Mouse (Mus musculus): ENCODE results near the gene Zfp853. TPM values are rescaled to one million over a fixed set of nuclear protein-coding genes. Genes with fewer than 3 reads are reported as not detected.
A peak's percentile ranks its signal among the peaks of the same experiment; 100 is the strongest.

Gene Zfp853
- polyA plus RNA-seq, 2 experiments, result 0.10 TPM; not detected in 1

GRCm38 (mm10) chr5:143272108-143272507 is 21.3 kb downstream of the Zfp853 start:
- H3K9ac ChIP-seq (replicated peaks), result no peak overlapping the region
- 36% methylated on average over 3 of the region's 3 CpGs for WGBS (ENCODE audit: insufficient replicate concordance)
- H3K4me2 ChIP-seq (ENCODE audit: low read depth), result no peak overlapping the region
- no peaks in the 10 kb centered on the region; the same call in 1 of the 2 replicates for H3K27me3 ChIP-seq (ENCODE audit: control insufficient read depth, insufficient read depth, low read length)
- DNase-seq (ENCODE audit: low read depth in 3 of 3, low spot score in 3 of 3), result no peak
- 0 out of 4 replicates have a peak, but pooled peaks cover 0 to 3% of the 10 kb centered on the region in 2 experiments for H3K4me1 ChIP-seq (replicated peaks; ENCODE audit: control insufficient read depth in 2 of 2, insufficient read depth in 2 of 2, low read length in 1 of 2)
- ATAC-seq (ENCODE audit: insufficient read depth), result no peak
- no peak for TF ChIP-seq CTCF (IDR thresholded peaks at IDR 0.05; ENCODE audit: low read depth)
- TF ChIP-seq EP300 (IDR thresholded peaks at IDR 0.05; ENCODE audit: low read depth), result no peak
- H3K27ac ChIP-seq, result no peak overlapping the region
- no peaks in the 10 kb centered on the region for H3K36me3 ChIP-seq (replicated peaks; ENCODE audit: control insufficient read depth, insufficient read depth, low read depth)
- H3K4me3 ChIP-seq (ENCODE audit: insufficient read depth in 1 of 2, low read depth in 2 of 2, low read length in 2 of 2), result no peak overlapping the region
- H3K9me3 ChIP-seq (ENCODE audit: control insufficient read depth, low read length), result no peaks in the 10 kb centered on the region

GRCm38 (mm10) chr5:143271642-143272041 is 21.8 kb downstream of the Zfp853 start:
- Histone ChIP-seq H3K27me3 (ENCODE audit: control insufficient read depth, insufficient read depth, low read length) (no peaks in the 10 kb centered on the region; the same call in 1 of the 2 replicates), H3K4me3 (ENCODE audit: insufficient read depth in 1 of 2, low read depth in 2 of 2, low read length in 2 of 2) (no peak overlapping the region), H3K27ac (no peak overlapping the region), H3K9me3 (ENCODE audit: control insufficient read depth, low read length) (no peaks in the 10 kb centered on the region), H3K36me3 (replicated peaks; ENCODE audit: control insufficient read depth, insufficient read depth, low read depth) (no peaks in the 10 kb centered on the region), H3K4me2 (ENCODE audit: low read depth) (no peak overlapping the region), H3K4me1 (replicated peaks; ENCODE audit: control insufficient read depth in 2 of 2, insufficient read depth in 2 of 2, low read length in 1 of 2) (0 out of 4 replicates have a peak, but pooled peaks cover 0 to 3% of the 10 kb centered on the region in 2 experiments), H3K9ac (replicated peaks) (no peak overlapping the region)
- no peak for ATAC-seq (ENCODE audit: insufficient read depth)
- no peak for DNase-seq (ENCODE audit: low read depth in 3 of 3, low spot score in 3 of 3)
- no peak for TF ChIP-seq EP300 (IDR thresholded peaks at IDR 0.05; ENCODE audit: low read depth)
- TF ChIP-seq CTCF (IDR thresholded peaks at IDR 0.05; ENCODE audit: low read depth), result no peak
- WGBS (ENCODE audit: insufficient replicate concordance), result 64% methylated on average over 6 of the region's 6 CpGs

- ATAC-seq (ENCODE audit: insufficient read depth) (0 out of 2 replicates have a peak, but pooled peaks have one; percentile 13), DNase-seq (ENCODE audit: low read depth in 3 of 3, low spot score in 3 of 3) (no peak)
- Histone ChIP-seq H3K9ac (replicated peaks) (peak overlapping the region; percentile 42; the same call in 1 of the 2 replicates), H3K36me3 (replicated peaks; ENCODE audit: control insufficient read depth, insufficient read depth, low read depth) (no peaks in the 10 kb centered on the region), H3K27me3 (ENCODE audit: control insufficient read depth, insufficient read depth, low read length) (no peaks in the 10 kb centered on the region; the same call in 1 of the 2 replicates), H3K4me1 (replicated peaks; ENCODE audit: control insufficient read depth in 2 of 2, insufficient read depth in 2 of 2, low read length in 1 of 2) (0 out of 4 replicates have a peak, but pooled peaks cover 0 to 3% of the 10 kb centered on the region in 2 experiments), H3K4me3 (ENCODE audit: insufficient read depth in 1 of 2, low read depth in 2 of 2, low read length in 2 of 2) (peak overlapping the region; percentile 57 to 67), H3K4me2 (ENCODE audit: low read depth) (peak overlapping the region; percentile 59), H3K9me3 (ENCODE audit: control insufficient read depth, low read length) (no peaks in the 10 kb centered on the region), H3K27ac (no peak overlapping the region)
- no peak for TF ChIP-seq CTCF (IDR thresholded peaks at IDR 0.05; ENCODE audit: low read depth)
- TF ChIP-seq EP300 (IDR thresholded peaks at IDR 0.05; ENCODE audit: low read depth), result no peak
- 5% methylated on average over 12 of the region's 12 CpGs for WGBS (ENCODE audit: insufficient replicate concordance)
Observed at GRCm38 (mm10) chr5:143270151-143270519, 23.3 kb downstream of the Zfp853 start.

- no peak for TF ChIP-seq EP300 (IDR thresholded peaks at IDR 0.05; ENCODE audit: low read depth)
- no peak for TF ChIP-seq CTCF (IDR thresholded peaks at IDR 0.05; ENCODE audit: low read depth)
- WGBS (ENCODE audit: insufficient replicate concordance), result under 1% methylated on average over 78 of the region's 79 CpGs
- ATAC-seq (ENCODE audit: insufficient read depth) (peak; percentile 47; the same call in 1 of the 2 replicates), DNase-seq (ENCODE audit: low read depth in 3 of 3, low spot score in 3 of 3) (no peak)
- Histone ChIP-seq H3K36me3 (replicated peaks; ENCODE audit: control insufficient read depth, insufficient read depth, low read depth) (no peaks in the 10 kb centered on the region), H3K9ac (replicated peaks) (peak within 1 kb of the TSS; percentile 42), H3K4me3 (ENCODE audit: insufficient read depth in 1 of 2, low read depth in 2 of 2, low read length in 2 of 2) (peak within 1 kb of the TSS; percentile 57 to 67), H3K9me3 (ENCODE audit: control insufficient read depth, low read length) (no peaks in the 10 kb centered on the region), H3K27me3 (ENCODE audit: control insufficient read depth, insufficient read depth, low read length) (no peaks in the 10 kb centered on the region; the same call in 1 of the 2 replicates), H3K27ac (no peak within 1 kb of the TSS), H3K4me1 (replicated peaks; ENCODE audit: control insufficient read depth in 2 of 2, insufficient read depth in 2 of 2, low read length in 1 of 2) (0 out of 4 replicates have a peak, but pooled peaks cover 0 to 3% of the 10 kb centered on the region in 2 experiments), H3K4me2 (ENCODE audit: low read depth) (peak within 1 kb of the TSS; percentile 59)
Observed at GRCm38 (mm10) chr5:143269363-143270150, 23.9 kb downstream of the Zfp853 start, which contains the start of gene Zfp316. Gene Zfp316 (minus strand): TSS chr5:143270022.

- Histone ChIP-seq H3K4me1 (replicated peaks; ENCODE audit: control insufficient read depth in 2 of 2, insufficient read depth in 2 of 2, low read length in 1 of 2) (0 out of 4 replicates have a peak, but pooled peaks cover 0 to 3% of the 10 kb centered on the region in 2 experiments), H3K4me2 (ENCODE audit: low read depth) (peak overlapping the region; percentile 59), H3K36me3 (replicated peaks; ENCODE audit: control insufficient read depth, insufficient read depth, low read depth) (no peaks in the 10 kb centered on the region), H3K9me3 (ENCODE audit: control insufficient read depth, low read length) (no peaks in the 10 kb centered on the region), H3K4me3 (ENCODE audit: insufficient read depth in 1 of 2, low read depth in 2 of 2, low read length in 2 of 2) (peak overlapping the region; percentile 57 to 67; a peak in 3 of 4 replicates), H3K27me3 (ENCODE audit: control insufficient read depth, insufficient read depth, low read length) (no peaks in the 10 kb centered on the region; the same call in 1 of the 2 replicates), H3K27ac (no peak overlapping the region), H3K9ac (replicated peaks) (no peak overlapping the region)
- TF ChIP-seq CTCF (IDR thresholded peaks at IDR 0.05; ENCODE audit: low read depth) (no peak), EP300 (IDR thresholded peaks at IDR 0.05; ENCODE audit: low read depth) (no peak)
- 31% methylated on average over 8 of the region's 8 CpGs for WGBS (ENCODE audit: insufficient replicate concordance)
- ATAC-seq (ENCODE audit: insufficient read depth) (no peak), DNase-seq (ENCODE audit: low read depth in 3 of 3, low spot score in 3 of 3) (no peak)
Observed at GRCm38 (mm10) chr5:143268985-143269362, 24.4 kb downstream of the Zfp853 start.
